Mouse (Mus musculus): Measurements from ENCODE around the gene Epb41l2. TPM values are rescaled to one million over a fixed set of nuclear protein-coding genes. Genes with fewer than 3 reads are reported as not detected.

Epb41l2 gene
- polyA plus RNA-seq, 1 experiment, result 181 TPM

GRCm38 (mm10) chr10:25380746-25381481, 21.3 kb downstream of the Epb41l2 start:
- Histone ChIP-seq H3K4me1 (ENCODE audit: control insufficient read depth, insufficient read depth, low read length) (peaks cover 1% of the 10 kb centered on the region), H3K9me3 (replicated peaks; ENCODE audit: control insufficient read depth, insufficient read depth, low read length, poor library complexity, severe bottlenecking) (no peaks in the 10 kb centered on the region), H3K27ac (ENCODE audit: insufficient read depth, low read length) (no peak overlapping the region), H3K36me3 (ENCODE audit: control insufficient read depth, insufficient read depth, low read length, poor library complexity, severe bottlenecking) (peaks cover 2% of the 10 kb centered on the region; the same call in 1 of the 2 replicates), H3K27me3 (ENCODE audit: control insufficient read depth, insufficient read depth, low read length, poor library complexity, severe bottlenecking) (no peaks in the 10 kb centered on the region), H3K4me3 (ENCODE audit: low read depth, low read length) (no peak overlapping the region), H3K9ac (ENCODE audit: low read depth, poor library complexity, severe bottlenecking) (no peak overlapping the region; the same call in 1 of the 2 replicates)
- TF ChIP-seq CTCF (IDR thresholded peaks at IDR 0.05; ENCODE audit: low read depth, low read length) (no peak), EP300 (IDR thresholded peaks at IDR 0.05; ENCODE audit: insufficient read depth, low read depth, low read length) (no peak), POLR2A (IDR thresholded peaks at IDR 0.05; ENCODE audit: insufficient read depth, low read length) (no peak)

DNA sequence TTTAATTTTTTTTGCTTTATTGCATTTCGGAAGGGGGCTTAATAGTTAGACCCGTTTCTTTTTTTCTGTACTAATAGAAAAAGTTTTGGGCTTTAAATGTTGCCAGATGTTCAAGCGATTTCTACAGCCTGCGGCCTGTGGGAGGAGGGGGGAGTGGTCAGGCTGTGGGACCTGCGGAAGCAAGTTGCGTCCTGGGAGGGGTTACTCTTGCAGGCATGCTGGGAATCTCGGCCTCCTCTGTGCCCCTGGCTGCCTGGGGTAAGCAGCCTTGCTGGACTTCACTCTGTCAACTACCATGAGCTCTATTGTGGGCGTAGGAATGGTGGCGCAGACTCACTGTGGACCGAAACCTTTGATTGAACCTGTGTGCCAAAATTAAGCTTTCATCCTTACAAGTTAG, 22.4 kb downstream of the Epb41l2 start:
- TF ChIP-seq CTCF (IDR thresholded peaks at IDR 0.05; ENCODE audit: low read depth, low read length) (no peak), POLR2A (IDR thresholded peaks at IDR 0.05; ENCODE audit: insufficient read depth, low read length) (peak; percentile 91), EP300 (IDR thresholded peaks at IDR 0.05; ENCODE audit: insufficient read depth, low read depth, low read length) (peak; percentile 91)
- H3K36me3 ChIP-seq (ENCODE audit: control insufficient read depth, insufficient read depth, low read length, poor library complexity, severe bottlenecking), result peaks cover 2% of the 10 kb centered on the region; the same call in 1 of the 2 replicates
- peak overlapping the region; percentile 64 for H3K4me3 ChIP-seq (ENCODE audit: low read depth, low read length)
- peak overlapping the region; percentile 98 for H3K9ac ChIP-seq (ENCODE audit: low read depth, poor library complexity, severe bottlenecking)
- H3K4me1 ChIP-seq (ENCODE audit: control insufficient read depth, insufficient read depth, low read length), result peaks cover 1% of the 10 kb centered on the region
- H3K27ac ChIP-seq (ENCODE audit: insufficient read depth, low read length), result peak overlapping the region; percentile 71
- no peaks in the 10 kb centered on the region for H3K27me3 ChIP-seq (ENCODE audit: control insufficient read depth, insufficient read depth, low read length, poor library complexity, severe bottlenecking)
- no peaks in the 10 kb centered on the region for H3K9me3 ChIP-seq (replicated peaks; ENCODE audit: control insufficient read depth, insufficient read depth, low read length, poor library complexity, severe bottlenecking)

GRCm38 (mm10) chr10:25383171-25383570, 23.6 kb downstream of the Epb41l2 start:
- Histone ChIP-seq H3K27ac (ENCODE audit: insufficient read depth, low read length) (peak overlapping the region; percentile 92), H3K4me3 (ENCODE audit: low read depth, low read length) (peak overlapping the region; percentile 95), H3K9me3 (replicated peaks; ENCODE audit: control insufficient read depth, insufficient read depth, low read length, poor library complexity, severe bottlenecking) (no peaks in the 10 kb centered on the region), H3K9ac (ENCODE audit: low read depth, poor library complexity, severe bottlenecking) (peak overlapping the region; percentile 98), H3K36me3 (ENCODE audit: control insufficient read depth, insufficient read depth, low read length, poor library complexity, severe bottlenecking) (no peaks in the 10 kb centered on the region), H3K27me3 (ENCODE audit: control insufficient read depth, insufficient read depth, low read length, poor library complexity, severe bottlenecking) (no peaks in the 10 kb centered on the region), H3K4me1 (ENCODE audit: control insufficient read depth, insufficient read depth, low read length) (peaks cover 1% of the 10 kb centered on the region)
- TF ChIP-seq EP300 (IDR thresholded peaks at IDR 0.05; ENCODE audit: insufficient read depth, low read depth, low read length) (no peak), POLR2A (IDR thresholded peaks at IDR 0.05; ENCODE audit: insufficient read depth, low read length) (no peak), CTCF (IDR thresholded peaks at IDR 0.05; ENCODE audit: low read depth, low read length) (no peak)

GRCm38 (mm10) chr10:25384391-25384790, 24.8 kb downstream of the Epb41l2 start:
- no peaks in the 10 kb centered on the region for H3K27me3 ChIP-seq (ENCODE audit: control insufficient read depth, insufficient read depth, low read length, poor library complexity, severe bottlenecking)
- H3K9me3 ChIP-seq (replicated peaks; ENCODE audit: control insufficient read depth, insufficient read depth, low read length, poor library complexity, severe bottlenecking), result no peaks in the 10 kb centered on the region
- peak overlapping the region; percentile 92 for H3K27ac ChIP-seq (ENCODE audit: insufficient read depth, low read length)
- H3K9ac ChIP-seq (ENCODE audit: low read depth, poor library complexity, severe bottlenecking), result peak overlapping the region; percentile 81
- peak overlapping the region; percentile 43 for H3K4me3 ChIP-seq (ENCODE audit: low read depth, low read length)
- no peaks in the 10 kb centered on the region for H3K36me3 ChIP-seq (ENCODE audit: control insufficient read depth, insufficient read depth, low read length, poor library complexity, severe bottlenecking)
- TF ChIP-seq POLR2A (IDR thresholded peaks at IDR 0.05; ENCODE audit: insufficient read depth, low read length) (no peak), EP300 (IDR thresholded peaks at IDR 0.05; ENCODE audit: insufficient read depth, low read depth, low read length) (no peak), CTCF (IDR thresholded peaks at IDR 0.05; ENCODE audit: low read depth, low read length) (no peak)
- peaks cover 3% of the 10 kb centered on the region for H3K4me1 ChIP-seq (ENCODE audit: control insufficient read depth, insufficient read depth, low read length)

DNA sequence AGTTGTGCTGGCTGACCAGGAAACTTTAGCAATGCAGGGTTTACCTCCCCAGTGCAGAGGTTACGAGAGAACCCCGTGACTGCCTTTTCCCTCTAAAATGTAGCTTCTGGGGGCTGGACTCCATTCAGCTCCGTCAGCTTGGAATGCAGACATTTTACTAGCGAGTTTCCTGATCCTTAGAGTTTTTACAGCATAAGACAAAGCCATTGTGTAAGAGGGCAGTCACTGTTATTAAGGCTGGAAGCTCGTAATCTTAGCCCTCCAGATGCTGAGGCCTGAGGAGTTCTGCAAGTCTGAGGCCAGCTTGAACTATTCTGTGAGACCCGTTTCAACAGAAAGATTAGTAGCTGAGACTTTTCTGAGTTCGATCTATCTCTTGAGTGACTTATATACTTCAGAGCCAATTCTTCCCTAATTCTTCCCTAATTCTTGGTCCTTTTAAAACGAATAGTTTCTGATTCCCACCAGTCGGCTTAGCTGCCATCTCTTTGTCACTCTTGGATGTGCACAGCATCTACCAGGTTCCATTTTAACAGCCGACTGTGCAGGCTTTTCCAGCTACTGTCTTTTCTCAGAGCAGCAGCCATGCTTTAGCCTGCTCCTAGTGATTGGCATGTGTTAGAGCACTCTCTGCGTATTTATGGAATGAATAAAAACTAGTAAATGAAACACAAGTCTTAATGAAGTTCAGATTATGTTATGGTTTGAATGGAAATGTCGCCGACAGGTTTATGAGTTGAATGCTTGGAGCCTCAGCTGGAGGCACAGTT, 26.4 kb downstream of the Epb41l2 start:
- no peaks in the 10 kb centered on the region for H3K36me3 ChIP-seq (ENCODE audit: control insufficient read depth, insufficient read depth, low read length, poor library complexity, severe bottlenecking)
- no peak overlapping the region for H3K4me3 ChIP-seq (ENCODE audit: low read depth, low read length)
- H3K27ac ChIP-seq (ENCODE audit: insufficient read depth, low read length), result peak overlapping the region; percentile 75
- peaks cover 3% of the 10 kb centered on the region for H3K4me1 ChIP-seq (ENCODE audit: control insufficient read depth, insufficient read depth, low read length)
- peak overlapping the region; percentile 14; the same call in 1 of the 2 replicates for H3K9ac ChIP-seq (ENCODE audit: low read depth, poor library complexity, severe bottlenecking)
- TF ChIP-seq EP300 (IDR thresholded peaks at IDR 0.05; ENCODE audit: insufficient read depth, low read depth, low read length), result no peak
- TF ChIP-seq CTCF (IDR thresholded peaks at IDR 0.05; ENCODE audit: low read depth, low read length), result no peak
- TF ChIP-seq POLR2A (IDR thresholded peaks at IDR 0.05; ENCODE audit: insufficient read depth, low read length), result no peak
- H3K27me3 ChIP-seq (ENCODE audit: control insufficient read depth, insufficient read depth, low read length, poor library complexity, severe bottlenecking), result no peaks in the 10 kb centered on the region
- no peaks in the 10 kb centered on the region for H3K9me3 ChIP-seq (replicated peaks; ENCODE audit: control insufficient read depth, insufficient read depth, low read length, poor library complexity, severe bottlenecking)

Data from ES-Bruce4 (cell line).